Mouse (Mus musculus): ENCODE measurements around the gene Nrd1. TPM values are rescaled to one million over a fixed set of nuclear protein-coding genes. Genes with fewer than 3 reads are reported as not detected.

The Nrd1 gene
- 40.7 and 57.2 TPM in 2 replicates for polyA plus RNA-seq (2014; fragmentation: Nextera tagmentation; extraction: Ambion mirVana)

GRCm38 (mm10) chr4:108999999-109000950 lies at the start of gene Nrd1:
Nrd1 (plus strand) TSS chr4:109000655.
- Histone ChIP-seq H3K9me3 (ENCODE audit: control insufficient read depth, low read length) (no peaks in the 10 kb centered on the region), H3K4me2 (replicated peaks; ENCODE audit: low read depth, low read length) (peak within 1 kb of the TSS; percentile 76), H3K9ac (ENCODE audit: low read depth, low read length) (peak within 1 kb of the TSS; percentile 77), H3K27me3 (ENCODE audit: control insufficient read depth, insufficient read depth, low read length) (no peaks in the 10 kb centered on the region), H3K36me3 (ENCODE audit: control insufficient read depth, insufficient read depth, low read length) (peaks cover 7% of the 10 kb centered on the region; the same call in 1 of the 2 replicates), H3K4me3 (ENCODE audit: low read length) (peak within 1 kb of the TSS; percentile 76), H3K27ac (ENCODE audit: low read depth, low read length) (peak within 1 kb of the TSS; percentile 94), H3K4me1 (ENCODE audit: control insufficient read depth, insufficient read depth, low read length) (0 out of 2 replicates have a peak, but pooled peaks cover 7% of the 10 kb centered on the region)
- WGBS = under 1% methylated on average over 58 of the region's 58 CpGs
- peak; percentile 99 for ATAC-seq (ENCODE audit: low FRiP score, low TSS enrichment)

DNA sequence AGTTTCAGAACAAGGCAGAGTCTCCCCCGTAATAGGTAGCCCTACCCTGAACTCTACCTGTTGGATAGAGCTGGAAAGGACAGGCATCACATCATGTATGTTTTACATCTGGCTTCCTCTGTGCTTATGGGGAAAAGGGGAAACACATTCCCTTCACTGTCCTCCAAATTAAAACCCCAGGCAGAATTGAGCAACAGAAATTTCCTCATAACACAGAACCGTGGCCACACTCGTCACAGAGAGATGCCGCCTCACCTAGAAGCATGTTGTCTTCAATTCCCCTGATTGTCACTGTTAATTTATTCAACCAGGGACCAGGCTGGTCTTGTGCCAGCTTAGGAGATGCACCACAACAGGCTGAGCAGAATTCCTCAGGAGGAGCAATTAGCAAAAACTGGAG lies 48.8 kb upstream of the Nrd1 start:
- no peaks in the 10 kb centered on the region for H3K4me1 ChIP-seq (ENCODE audit: control insufficient read depth, insufficient read depth, low read length)
- no peak overlapping the region for H3K9ac ChIP-seq (ENCODE audit: low read depth, low read length)
- H3K9me3 ChIP-seq (ENCODE audit: control insufficient read depth, low read length) = no peaks in the 10 kb centered on the region
- H3K4me3 ChIP-seq (ENCODE audit: low read length) = no peak overlapping the region
- H3K4me2 ChIP-seq (replicated peaks; ENCODE audit: low read depth, low read length) = no peak overlapping the region
- no peak overlapping the region for H3K27ac ChIP-seq (ENCODE audit: low read depth, low read length)
- H3K36me3 ChIP-seq (ENCODE audit: control insufficient read depth, insufficient read depth, low read length) = no peaks in the 10 kb centered on the region
- no peaks in the 10 kb centered on the region for H3K27me3 ChIP-seq (ENCODE audit: control insufficient read depth, insufficient read depth, low read length)
- ATAC-seq (ENCODE audit: low FRiP score, low TSS enrichment) = no peak
- WGBS = 91% methylated on average over 4 of the region's 4 CpGs

DNA sequence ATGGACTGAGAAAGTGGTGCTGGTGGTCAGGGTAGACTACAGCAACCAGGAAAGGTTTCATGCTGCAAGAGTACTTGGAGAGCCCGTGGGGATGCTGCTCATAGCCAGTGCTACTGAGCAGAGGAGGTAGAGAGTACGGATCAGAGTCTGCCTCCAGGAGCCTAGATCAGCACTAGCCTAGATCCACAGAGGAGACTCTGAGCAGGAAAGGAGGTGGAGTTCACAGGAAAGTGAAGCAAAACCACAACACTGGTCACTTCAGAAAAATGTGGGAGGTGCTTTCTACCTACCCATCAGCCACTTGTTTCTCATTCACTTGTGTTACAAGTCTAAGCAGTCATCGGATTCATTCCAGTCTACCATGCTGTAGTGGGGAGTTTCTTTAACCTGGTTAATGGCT lies 40.8 kb upstream of the Nrd1 start:
- no peaks in the 10 kb centered on the region for H3K36me3 ChIP-seq (ENCODE audit: control insufficient read depth, insufficient read depth, low read length)
- no peak overlapping the region for H3K4me2 ChIP-seq (replicated peaks; ENCODE audit: low read depth, low read length)
- H3K27ac ChIP-seq (ENCODE audit: low read depth, low read length) = no peak overlapping the region
- no peak overlapping the region for H3K9ac ChIP-seq (ENCODE audit: low read depth, low read length)
- no peak overlapping the region for H3K4me3 ChIP-seq (ENCODE audit: low read length)
- ATAC-seq (ENCODE audit: low FRiP score, low TSS enrichment) = no peak
- no peaks in the 10 kb centered on the region for H3K27me3 ChIP-seq (ENCODE audit: control insufficient read depth, insufficient read depth, low read length)
- no peaks in the 10 kb centered on the region for H3K9me3 ChIP-seq (ENCODE audit: control insufficient read depth, low read length)
- WGBS = 91% methylated on average over 3 of the region's 3 CpGs
- H3K4me1 ChIP-seq (ENCODE audit: control insufficient read depth, insufficient read depth, low read length) = no peaks in the 10 kb centered on the region

DNA sequence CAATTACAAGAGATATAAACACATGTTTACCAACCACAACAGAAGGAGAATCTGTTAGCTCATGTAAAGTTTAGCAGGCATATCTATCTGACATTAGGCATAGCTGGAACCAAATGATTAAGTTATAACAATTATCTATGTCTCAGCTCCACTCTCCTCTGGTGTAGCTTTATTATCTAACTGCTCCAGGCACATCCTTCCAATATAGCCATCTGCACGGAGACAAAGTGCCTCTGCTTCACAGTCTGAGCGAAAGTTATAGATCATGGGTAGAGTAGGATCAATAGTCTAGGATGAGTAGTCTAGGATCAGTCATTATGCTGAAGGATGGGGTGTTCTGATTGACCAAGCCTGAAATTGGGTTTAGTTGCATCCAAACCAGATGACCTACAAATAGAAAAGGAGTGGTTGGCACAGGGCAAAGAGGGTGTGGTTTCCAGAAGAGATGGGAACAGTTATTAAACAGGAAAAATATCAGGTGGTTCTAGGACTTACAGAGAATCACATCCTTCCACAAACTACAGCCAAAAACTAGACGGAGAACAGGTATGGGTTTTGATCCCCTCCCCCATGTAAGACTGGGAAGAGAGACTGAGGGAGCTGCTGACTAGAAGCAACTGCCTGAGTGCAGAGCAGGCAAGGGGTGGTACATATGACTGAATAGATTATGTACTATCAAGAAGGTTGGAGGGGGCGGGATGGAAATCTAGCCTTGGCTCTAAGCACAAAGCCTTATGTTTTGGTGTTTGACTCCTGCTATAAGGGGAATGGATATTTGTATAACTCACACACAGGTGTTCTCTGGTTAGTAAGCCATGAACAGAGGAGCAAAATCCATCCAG lies 39.6 kb upstream of the Nrd1 start:
- Histone ChIP-seq H3K9ac (ENCODE audit: low read depth, low read length) (no peak overlapping the region), H3K27ac (ENCODE audit: low read depth, low read length) (no peak overlapping the region), H3K36me3 (ENCODE audit: control insufficient read depth, insufficient read depth, low read length) (no peaks in the 10 kb centered on the region), H3K4me3 (ENCODE audit: low read length) (no peak overlapping the region), H3K9me3 (ENCODE audit: control insufficient read depth, low read length) (no peaks in the 10 kb centered on the region), H3K27me3 (ENCODE audit: control insufficient read depth, insufficient read depth, low read length) (no peaks in the 10 kb centered on the region), H3K4me2 (replicated peaks; ENCODE audit: low read depth, low read length) (no peak overlapping the region), H3K4me1 (ENCODE audit: control insufficient read depth, insufficient read depth, low read length) (no peaks in the 10 kb centered on the region)
- 87% methylated on average over 4 of the region's 4 CpGs for WGBS
- no peak for ATAC-seq (ENCODE audit: low FRiP score, low TSS enrichment)

- H3K36me3 ChIP-seq (ENCODE audit: control insufficient read depth, insufficient read depth, low read length) = no peaks in the 10 kb centered on the region
- no peak overlapping the region for H3K4me2 ChIP-seq (replicated peaks; ENCODE audit: low read depth, low read length)
- no peak overlapping the region for H3K27ac ChIP-seq (ENCODE audit: low read depth, low read length)
- no peak for ATAC-seq (ENCODE audit: low FRiP score, low TSS enrichment)
- no peak overlapping the region for H3K4me3 ChIP-seq (ENCODE audit: low read length)
- no peaks in the 10 kb centered on the region for H3K4me1 ChIP-seq (ENCODE audit: control insufficient read depth, insufficient read depth, low read length)
- H3K9me3 ChIP-seq (ENCODE audit: control insufficient read depth, low read length) = no peaks in the 10 kb centered on the region
- WGBS = 88% methylated on average over 6 of the region's 6 CpGs
- H3K9ac ChIP-seq (ENCODE audit: low read depth, low read length) = no peak overlapping the region
- no peaks in the 10 kb centered on the region for H3K27me3 ChIP-seq (ENCODE audit: control insufficient read depth, insufficient read depth, low read length)
Measured at GRCm38 (mm10) chr4:108963017-108963416, 37.4 kb upstream of the Nrd1 start.

- no peak overlapping the region for H3K9ac ChIP-seq (ENCODE audit: low read depth, low read length)
- WGBS = 69% methylated on average over 3 of the region's 3 CpGs
- H3K4me3 ChIP-seq (ENCODE audit: low read length) = no peak overlapping the region
- no peak for ATAC-seq (ENCODE audit: low FRiP score, low TSS enrichment)
- no peak overlapping the region for H3K4me2 ChIP-seq (replicated peaks; ENCODE audit: low read depth, low read length)
- H3K36me3 ChIP-seq (ENCODE audit: control insufficient read depth, insufficient read depth, low read length) = no peaks in the 10 kb centered on the region
- no peaks in the 10 kb centered on the region for H3K4me1 ChIP-seq (ENCODE audit: control insufficient read depth, insufficient read depth, low read length)
- H3K27ac ChIP-seq (ENCODE audit: low read depth, low read length) = no peak overlapping the region
- H3K27me3 ChIP-seq (ENCODE audit: control insufficient read depth, insufficient read depth, low read length) = no peaks in the 10 kb centered on the region
- no peaks in the 10 kb centered on the region for H3K9me3 ChIP-seq (ENCODE audit: control insufficient read depth, low read length)
Measured at GRCm38 (mm10) chr4:108969517-108969916, 30.9 kb upstream of the Nrd1 start.

- Histone ChIP-seq H3K27me3 (ENCODE audit: control insufficient read depth, insufficient read depth, low read length) (no peaks in the 10 kb centered on the region), H3K4me1 (ENCODE audit: control insufficient read depth, insufficient read depth, low read length) (no peaks in the 10 kb centered on the region), H3K9ac (ENCODE audit: low read depth, low read length) (no peak overlapping the region), H3K36me3 (ENCODE audit: control insufficient read depth, insufficient read depth, low read length) (no peaks in the 10 kb centered on the region), H3K4me3 (ENCODE audit: low read length) (no peak overlapping the region), H3K9me3 (ENCODE audit: control insufficient read depth, low read length) (no peaks in the 10 kb centered on the region), H3K4me2 (replicated peaks; ENCODE audit: low read depth, low read length) (no peak overlapping the region), H3K27ac (ENCODE audit: low read depth, low read length) (no peak overlapping the region)
- no peak for ATAC-seq (ENCODE audit: low FRiP score, low TSS enrichment)
- 69% methylated on average over 5 of the region's 5 CpGs for WGBS
Measured at GRCm38 (mm10) chr4:108971054-108971453, 29.4 kb upstream of the Nrd1 start.

DNA sequence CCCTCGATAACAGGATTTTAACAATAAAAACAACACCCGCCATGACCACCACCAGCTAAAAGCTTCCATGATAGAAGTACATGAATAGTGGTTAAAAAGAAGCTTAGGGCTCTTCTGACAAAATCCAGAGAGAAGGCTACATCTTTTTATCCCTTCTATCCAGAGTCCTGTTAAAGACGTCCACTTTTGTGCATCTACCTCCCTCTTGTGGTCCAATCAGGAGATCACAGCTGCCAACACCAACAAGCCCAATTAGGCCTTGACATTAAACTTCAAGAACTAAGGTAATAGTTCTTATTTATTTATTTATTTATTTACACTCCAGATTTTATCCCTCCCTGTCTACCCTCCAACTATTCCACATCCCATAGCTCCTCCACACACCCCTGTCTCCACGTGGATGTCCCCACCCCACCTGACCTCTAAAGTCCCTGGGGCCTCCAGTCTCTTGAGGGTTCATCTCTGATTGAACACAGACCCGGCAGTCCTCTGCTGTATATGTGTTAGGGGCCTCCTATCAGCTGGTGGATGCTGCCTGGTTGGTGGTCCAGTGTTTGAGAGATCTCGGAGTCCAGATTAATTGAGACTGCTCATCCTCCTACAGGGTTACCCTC lies 23.9 kb upstream of the Nrd1 start:
- Histone ChIP-seq H3K4me1 (ENCODE audit: control insufficient read depth, insufficient read depth, low read length) (no peaks in the 10 kb centered on the region), H3K4me2 (replicated peaks; ENCODE audit: low read depth, low read length) (no peak overlapping the region), H3K9me3 (ENCODE audit: control insufficient read depth, low read length) (no peaks in the 10 kb centered on the region), H3K4me3 (ENCODE audit: low read length) (no peak overlapping the region), H3K36me3 (ENCODE audit: control insufficient read depth, insufficient read depth, low read length) (no peaks in the 10 kb centered on the region), H3K27me3 (ENCODE audit: control insufficient read depth, insufficient read depth, low read length) (no peaks in the 10 kb centered on the region), H3K27ac (ENCODE audit: low read depth, low read length) (no peak overlapping the region), H3K9ac (ENCODE audit: low read depth, low read length) (no peak overlapping the region)
- no peak; the same call in 1 of the 2 replicates for ATAC-seq (ENCODE audit: low FRiP score, low TSS enrichment)
- WGBS = 46% methylated on average over 6 of the region's 6 CpGs
